Mouse (Mus musculus) heart, embryonic 15.5 days (tissue): ENCODE results near the gene Mybl2. TPM values are rescaled to one million over a fixed set of nuclear protein-coding genes. Genes with fewer than 3 reads are reported as not detected.

Experiments used
- ATAC-seq: fragments of 200-750 bp; cut with Nextera tagmentation; replicated peaks from 2 replicates; pipeline ENCODE4 v1.8.0; 2017; ENCODE audit warnings: low read depth, moderate TSS enrichment; ENCODE audit not compliant: insufficient number of reproducible peaks, insufficient read depth, low FRiP score
- H3K27ac ChIP-seq: fragments of 300-500 bp; sonication (generic); 2 replicates; pipeline ENCODE4 v1.5.1; 2015; ENCODE audit warnings: mild to moderate bottlenecking, inconsistent platforms
- H3K27me3 ChIP-seq: fragments of 300-500 bp; sonication (generic); 2 replicates; pipeline ENCODE4 v1.6.1; 2015; ENCODE audit warnings: inconsistent platforms
- H3K36me3 ChIP-seq: fragments of 300-500 bp; sonication (generic); 2 replicates; pipeline ENCODE4 v1.6.1; 2015; ENCODE audit warnings: mild to moderate bottlenecking, inconsistent platforms
- H3K4me1 ChIP-seq: fragments of 300-500 bp; sonication (generic); replicated peaks from 2 replicates; pipeline ENCODE4 v1.6.1; 2015; ENCODE audit warnings: inconsistent platforms
- H3K4me2 ChIP-seq: fragments of 300-500 bp; sonication (generic); 2 replicates; pipeline ENCODE4 v1.6.1; 2015; ENCODE audit warnings: inconsistent platforms, mild to moderate bottlenecking, moderate library complexity
- H3K4me3 ChIP-seq: fragments of 300-500 bp; sonication (generic); 2 replicates; pipeline ENCODE4 v1.5.1; 2015; ENCODE audit warnings: mild to moderate bottlenecking, inconsistent platforms
- H3K9ac ChIP-seq: fragments of 300-500 bp; sonication (generic); 2 replicates; pipeline ENCODE4 v1.6.1; 2015; ENCODE audit warnings: mild to moderate bottlenecking, inconsistent platforms
- H3K9me3 ChIP-seq: fragments of 300-500 bp; sonication (generic); replicated peaks from 2 replicates; pipeline ENCODE4 v1.6.1; 2016; ENCODE audit warnings: inconsistent platforms
- WGBS: fragments of 180-500 bp; shearing (Covaris S2); methylation state at CpG from one replicate; pipeline ENCODE4 v1.1.7; 2015; ENCODE audit warnings: mixed read lengths; 5-methylcytosine and 5-hydroxymethylcytosine counted together
- polyA plus RNA-seq: library from polyadenylated mRNA; unstranded; fragments of >200 nt; fragmentation: Nextera tagmentation; extraction: Ambion mirVana; gene quantifications from 2 replicates; pipeline ENCODE4 v1.2.1, GENCODE M21; 2015

The Mybl2 gene
- polyA plus RNA-seq = 12.0 and 16.2 TPM in 2 replicates

DNA sequence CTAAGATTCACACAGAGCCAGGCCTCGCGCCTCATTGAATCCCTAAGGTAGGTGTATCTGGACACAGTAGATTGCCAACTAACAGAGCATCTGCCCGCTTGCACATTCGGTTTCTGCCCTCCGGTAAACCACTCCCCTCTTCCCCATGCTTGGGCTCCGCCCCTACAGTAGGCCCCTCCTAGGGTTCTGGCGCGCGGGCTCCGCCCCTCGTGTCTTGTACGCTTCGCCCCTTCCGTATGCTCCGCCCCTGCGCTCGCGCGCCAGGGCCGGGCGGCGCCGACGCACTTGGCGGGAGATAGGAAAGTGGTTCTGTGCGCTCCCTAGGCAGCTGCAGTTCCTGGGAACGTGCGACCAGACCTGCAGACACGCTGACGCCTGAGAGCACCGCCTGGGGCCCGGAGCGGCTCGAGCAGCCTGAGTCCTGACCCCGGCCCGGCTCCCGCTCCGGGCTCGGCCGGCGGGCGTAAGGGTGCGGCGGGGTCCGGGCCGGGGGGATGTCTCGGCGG, at the start of gene Mybl2:
Gene Mybl2, plus strand, starts transcription at position 353 of the 506 bp plus-strand sequence.
- Histone ChIP-seq H3K4me2 (peak within 1 kb of the TSS; percentile 99), H3K27ac (peak within 1 kb of the TSS; percentile 45; the same call in 1 of the 2 replicates), H3K9me3 (no peaks in the 10 kb centered on the region), H3K36me3 (0 out of 2 replicates have a peak, but pooled peaks cover 4% of the 10 kb centered on the region), H3K27me3 (no peaks in the 10 kb centered on the region), H3K4me3 (peak within 1 kb of the TSS; percentile 68), H3K9ac (peak within 1 kb of the TSS; percentile 63), H3K4me1 (peaks cover 28% of the 10 kb centered on the region)
- ATAC-seq = peak; percentile 99
- under 1% methylated on average over 48 of the region's 48 CpGs for WGBS

DNA sequence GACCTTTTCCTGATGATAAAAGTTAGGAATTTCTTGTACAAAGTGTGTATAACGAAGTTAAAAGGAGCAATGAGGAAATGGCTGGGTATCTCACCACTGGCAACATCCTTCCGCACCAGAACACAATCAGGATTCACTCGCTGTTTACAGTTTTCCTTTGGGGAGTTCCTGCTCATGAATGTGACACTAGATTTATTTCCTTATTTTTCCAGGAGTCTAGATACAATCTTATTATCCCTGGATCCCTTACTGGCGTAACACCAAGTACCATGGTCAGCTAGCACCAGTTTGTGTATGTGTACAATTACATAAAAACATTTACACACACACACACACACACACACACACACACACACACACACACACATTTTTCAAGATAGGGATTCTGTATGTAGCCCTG, 47.2 kb upstream of the Mybl2 start:
- Histone ChIP-seq H3K9ac (no peak overlapping the region), H3K9me3 (no peaks in the 10 kb centered on the region), H3K4me1 (no peaks in the 10 kb centered on the region), H3K36me3 (no peaks in the 10 kb centered on the region), H3K4me2 (no peak overlapping the region), H3K4me3 (no peak overlapping the region), H3K27me3 (no peaks in the 10 kb centered on the region; the same call in 1 of the 2 replicates), H3K27ac (no peak overlapping the region)
- WGBS = 60% methylated on average over 4 of the region's 4 CpGs
- ATAC-seq = no peak

DNA sequence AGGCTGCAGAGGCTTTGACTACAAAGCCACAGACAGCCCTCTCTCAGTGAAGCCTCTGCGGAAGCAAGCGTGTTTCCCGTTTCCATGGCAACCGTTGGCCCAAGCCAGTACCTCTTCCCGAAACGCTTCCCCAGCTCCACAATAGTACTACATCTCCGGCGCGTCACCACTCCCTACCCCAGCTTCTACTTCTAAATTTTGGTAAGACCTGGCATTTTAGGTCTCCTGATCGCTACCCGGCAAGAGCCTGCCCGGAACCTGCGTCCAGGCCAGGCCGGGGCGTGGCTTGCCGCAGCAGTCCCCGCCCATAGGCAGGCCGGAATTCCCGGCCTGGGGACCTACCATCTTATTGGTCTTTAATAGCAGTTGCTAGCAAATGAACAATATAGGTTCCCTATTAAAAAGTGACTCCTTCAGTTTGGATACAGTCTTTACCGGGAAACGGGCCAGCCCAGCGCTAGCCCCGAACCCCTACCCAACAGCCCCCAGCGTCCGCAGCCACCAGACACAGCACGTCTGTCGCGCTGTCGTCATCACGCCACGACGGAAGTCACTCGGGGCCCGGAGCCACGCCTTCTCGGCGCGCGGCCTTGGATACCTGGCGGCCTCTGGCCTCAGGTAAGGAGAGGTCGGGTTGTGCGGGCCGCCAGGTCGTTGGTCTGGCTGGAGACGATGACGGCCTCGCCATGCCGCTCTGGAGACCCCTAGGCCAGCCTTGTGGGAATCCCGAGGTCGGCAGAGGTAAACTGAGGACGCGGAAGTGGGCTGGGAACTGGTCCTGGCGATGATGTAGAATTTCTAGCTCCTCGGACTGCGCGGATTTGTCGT, 37.4 kb upstream of the Mybl2 start, which contains the start of gene Ift52:
Gene Ift52, plus strand, starts transcription at position 439 of the 828 bp plus-strand sequence.
- H3K4me3 ChIP-seq = peak within 1 kb of the TSS; percentile 89
- no peaks in the 10 kb centered on the region; the same call in 1 of the 2 replicates for H3K27me3 ChIP-seq
- under 1% methylated on average over 57 of the region's 57 CpGs for WGBS
- peak within 1 kb of the TSS; percentile 76 for H3K9ac ChIP-seq
- no peaks in the 10 kb centered on the region for H3K36me3 ChIP-seq
- H3K4me2 ChIP-seq = peak within 1 kb of the TSS; percentile 70
- peaks cover 9% of the 10 kb centered on the region for H3K4me1 ChIP-seq
- H3K27ac ChIP-seq = peak within 1 kb of the TSS; percentile 82
- no peaks in the 10 kb centered on the region for H3K9me3 ChIP-seq
- ATAC-seq = peak; percentile 95

DNA sequence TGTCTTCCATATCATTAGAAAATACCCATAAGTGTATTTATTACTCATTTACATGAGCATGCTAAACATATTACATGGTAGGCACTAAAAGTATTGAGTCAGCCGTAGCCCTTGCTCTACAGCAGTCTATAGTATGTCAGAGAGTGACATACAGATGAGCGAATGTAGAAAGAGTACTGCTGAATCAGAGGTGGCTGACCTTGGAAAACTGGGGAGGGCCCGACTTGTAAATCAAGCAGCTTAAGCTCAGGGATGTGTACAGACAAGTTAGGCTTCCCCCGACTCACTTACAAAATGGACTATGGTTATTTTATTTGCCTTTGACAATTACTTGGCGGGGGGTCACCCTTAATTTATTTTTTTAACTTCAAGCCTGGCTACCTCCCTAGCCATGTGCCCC, 23.2 kb upstream of the Mybl2 start:
- ATAC-seq = no peak
- Histone ChIP-seq H3K36me3 (peaks cover 79% of the 10 kb centered on the region), H3K27ac (no peak overlapping the region), H3K4me1 (no peaks in the 10 kb centered on the region), H3K4me2 (no peak overlapping the region), H3K9me3 (no peaks in the 10 kb centered on the region), H3K4me3 (no peak overlapping the region), H3K27me3 (no peaks in the 10 kb centered on the region), H3K9ac (no peak overlapping the region)
- WGBS = 85% methylated on average over 5 of the region's 5 CpGs

DNA sequence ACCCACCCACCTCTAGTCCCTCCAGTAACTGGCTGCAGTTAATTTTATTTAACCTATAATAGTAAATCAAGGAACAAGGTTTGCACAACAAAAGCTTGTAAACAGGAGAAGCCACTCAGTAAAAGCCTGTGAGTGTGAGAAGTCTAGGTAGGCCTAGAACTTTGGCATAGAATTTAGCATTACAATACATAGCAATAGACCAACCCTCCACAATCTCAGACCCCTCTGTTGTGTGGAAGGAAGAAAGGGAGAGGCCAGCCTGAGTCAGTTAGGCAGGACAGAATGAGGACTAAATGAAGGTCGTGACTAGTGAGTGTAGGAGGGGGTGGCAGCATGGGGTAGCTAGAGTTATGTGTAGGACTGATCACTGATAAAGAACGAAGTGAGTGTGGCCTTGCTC, 22.7 kb upstream of the Mybl2 start:
- H3K9me3 ChIP-seq = no peaks in the 10 kb centered on the region
- WGBS = 70% methylated on average over 2 of the region's 2 CpGs
- no peak for ATAC-seq

DNA sequence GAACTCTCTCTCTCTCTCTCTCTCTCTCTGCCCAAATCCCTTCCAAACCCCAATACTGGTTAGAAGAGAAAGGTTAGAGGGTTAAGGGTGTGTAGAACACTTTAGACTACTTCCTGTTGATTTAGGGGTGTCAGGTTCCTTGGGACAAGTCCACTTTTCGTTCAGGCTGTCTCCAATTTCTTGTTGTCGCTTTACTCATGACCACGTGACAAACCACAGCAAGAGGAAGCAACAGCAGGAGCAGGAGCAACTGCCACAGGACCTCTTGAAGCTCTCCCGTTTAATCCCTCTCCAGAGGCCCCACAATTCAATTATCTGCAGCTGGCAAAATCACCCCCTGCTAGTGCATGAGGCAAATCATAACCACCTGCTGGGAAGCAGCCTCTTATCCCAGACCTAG, 21.9 kb upstream of the Mybl2 start:
- no peak overlapping the region for H3K4me3 ChIP-seq
- H3K9ac ChIP-seq = no peak overlapping the region
- H3K9me3 ChIP-seq = no peaks in the 10 kb centered on the region
- 44% methylated on average over 4 of the region's 4 CpGs for WGBS
- no peaks in the 10 kb centered on the region for H3K27me3 ChIP-seq
- no peak overlapping the region for H3K27ac ChIP-seq
- peaks cover 9% of the 10 kb centered on the region for H3K4me1 ChIP-seq
- no peak overlapping the region for H3K4me2 ChIP-seq
- no peak for ATAC-seq
- H3K36me3 ChIP-seq = peaks cover 78% of the 10 kb centered on the region

More for the DNA sequence above, 22.7 kb upstream of the Mybl2 start:
- Histone ChIP-seq H3K4me1 (peaks cover 3% of the 10 kb centered on the region; the same call in 1 of the 2 replicates), H3K27ac (no peak overlapping the region), H3K9ac (no peak overlapping the region), H3K27me3 (no peaks in the 10 kb centered on the region), H3K4me3 (no peak overlapping the region), H3K36me3 (peaks cover 77% of the 10 kb centered on the region), H3K4me2 (no peak overlapping the region)

DNA sequence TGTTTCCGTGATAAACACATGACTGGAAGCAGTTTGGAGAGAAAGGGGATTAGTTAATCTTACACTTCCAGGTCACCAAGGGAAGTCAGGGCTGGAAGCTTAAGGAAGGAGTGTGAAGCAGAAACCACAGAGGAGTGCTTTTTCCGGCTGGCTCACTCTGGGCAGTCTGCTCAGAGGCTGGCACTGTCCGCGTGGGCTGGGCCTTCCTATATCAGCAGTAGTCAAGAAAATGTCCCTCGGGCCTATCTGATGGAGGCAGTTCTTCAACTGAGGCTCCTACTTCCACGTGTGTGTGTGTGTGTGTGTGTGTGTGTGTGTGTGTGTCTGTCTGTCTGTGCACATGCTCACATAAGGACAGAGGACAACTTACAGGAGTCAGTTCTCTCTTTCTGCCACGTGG, 14.5 kb upstream of the Mybl2 start:
- Histone ChIP-seq H3K9ac (no peak overlapping the region), H3K36me3 (peaks cover 64% of the 10 kb centered on the region), H3K4me2 (no peak overlapping the region), H3K27me3 (no peaks in the 10 kb centered on the region), H3K27ac (no peak overlapping the region), H3K4me1 (peaks cover 9% of the 10 kb centered on the region), H3K4me3 (no peak overlapping the region), H3K9me3 (no peaks in the 10 kb centered on the region)
- no peak for ATAC-seq
- WGBS = 80% methylated on average over 7 of the region's 7 CpGs

DNA sequence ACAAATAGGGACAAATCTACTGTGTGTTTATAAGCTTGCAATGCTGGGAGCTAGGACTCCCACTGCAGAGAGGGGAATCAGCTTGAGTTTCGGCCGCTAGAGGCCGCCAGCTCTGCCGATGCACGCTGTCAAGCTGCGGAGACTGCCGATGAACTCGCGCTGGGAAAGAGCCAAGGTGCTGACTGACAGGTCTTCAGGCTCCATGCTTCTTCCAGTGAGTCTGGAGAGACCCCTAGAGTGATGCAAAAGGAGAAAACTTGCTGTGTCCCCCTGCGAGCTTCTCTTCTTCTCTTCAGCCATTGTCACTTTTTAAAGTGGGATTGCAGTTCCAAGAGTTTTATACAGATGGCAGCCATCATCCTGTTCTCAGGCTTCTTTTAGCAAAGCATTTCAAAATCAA, 6.4 kb upstream of the Mybl2 start:
- Histone ChIP-seq H3K9ac (no peak overlapping the region), H3K27me3 (no peaks in the 10 kb centered on the region), H3K36me3 (peaks cover 36% of the 10 kb centered on the region)

DNA sequence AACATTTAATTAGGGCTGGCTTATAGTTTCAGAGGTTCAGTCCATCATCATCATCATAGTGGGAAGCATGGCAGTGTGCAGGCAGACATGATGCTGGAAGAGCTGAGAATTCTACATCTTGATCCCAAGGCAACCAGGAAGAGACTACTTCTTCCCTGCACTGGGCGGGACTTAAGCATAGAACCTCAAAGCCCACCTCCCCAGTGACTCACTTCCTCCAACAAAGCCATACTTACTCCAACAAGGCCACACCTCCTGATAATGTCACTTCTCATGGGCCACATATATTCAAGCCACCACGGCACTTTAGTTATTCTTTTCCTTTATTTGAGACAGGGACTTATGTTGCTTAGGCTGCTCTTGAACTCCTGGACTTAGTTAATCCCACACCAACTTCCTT, 5.4 kb upstream of the Mybl2 start:
- 86% methylated on average over 2 of the region's 2 CpGs for WGBS
- peaks cover 6% of the 10 kb centered on the region for H3K4me1 ChIP-seq

More for the DNA sequence above, 6.4 kb upstream of the Mybl2 start:
- no peaks in the 10 kb centered on the region for H3K9me3 ChIP-seq
- ATAC-seq = 0 out of 2 replicates have a peak, but pooled peaks have one; percentile 31
- no peaks in the 10 kb centered on the region for H3K4me1 ChIP-seq
- H3K4me3 ChIP-seq = peak overlapping the region; percentile 35
- no peak overlapping the region for H3K27ac ChIP-seq
- 3% methylated on average over 10 of the region's 10 CpGs for WGBS
- peak overlapping the region; percentile 60 for H3K4me2 ChIP-seq

DNA sequence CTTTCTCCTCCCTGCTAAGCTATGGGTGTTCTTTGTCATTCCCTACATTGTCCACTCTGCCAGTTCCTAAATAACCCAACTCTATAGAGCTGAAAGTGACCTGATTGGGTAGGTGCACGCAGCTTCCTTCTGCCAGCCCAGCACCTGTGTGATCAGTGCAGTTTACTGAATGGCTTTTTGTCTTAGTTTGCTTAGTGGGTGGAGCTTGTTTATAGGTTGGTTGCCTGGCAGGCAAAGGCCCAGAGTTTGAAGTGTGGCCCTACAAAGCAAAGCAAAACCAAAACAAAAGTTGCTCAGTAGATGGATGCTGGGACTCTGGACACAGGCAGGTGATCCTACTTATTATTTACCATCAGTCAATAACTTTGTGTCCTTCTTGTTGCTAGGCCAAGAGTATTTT, 2.8 kb upstream of the Mybl2 start:
- Histone ChIP-seq H3K4me2 (no peak overlapping the region), H3K9ac (no peak overlapping the region), H3K27ac (no peak overlapping the region), H3K36me3 (peaks cover 12% of the 10 kb centered on the region), H3K9me3 (no peaks in the 10 kb centered on the region), H3K27me3 (no peaks in the 10 kb centered on the region), H3K4me1 (peaks cover 26% of the 10 kb centered on the region), H3K4me3 (no peak overlapping the region)
- 86% methylated on average over 1 of the region's 1 CpGs for WGBS
- no peak for ATAC-seq

More for the DNA sequence above, 5.4 kb upstream of the Mybl2 start:
- Histone ChIP-seq H3K4me2 (no peak overlapping the region), H3K4me3 (no peak overlapping the region), H3K9me3 (no peaks in the 10 kb centered on the region), H3K9ac (no peak overlapping the region), H3K27me3 (no peaks in the 10 kb centered on the region), H3K27ac (no peak overlapping the region), H3K36me3 (peaks cover 28% of the 10 kb centered on the region)
- no peak for ATAC-seq

DNA sequence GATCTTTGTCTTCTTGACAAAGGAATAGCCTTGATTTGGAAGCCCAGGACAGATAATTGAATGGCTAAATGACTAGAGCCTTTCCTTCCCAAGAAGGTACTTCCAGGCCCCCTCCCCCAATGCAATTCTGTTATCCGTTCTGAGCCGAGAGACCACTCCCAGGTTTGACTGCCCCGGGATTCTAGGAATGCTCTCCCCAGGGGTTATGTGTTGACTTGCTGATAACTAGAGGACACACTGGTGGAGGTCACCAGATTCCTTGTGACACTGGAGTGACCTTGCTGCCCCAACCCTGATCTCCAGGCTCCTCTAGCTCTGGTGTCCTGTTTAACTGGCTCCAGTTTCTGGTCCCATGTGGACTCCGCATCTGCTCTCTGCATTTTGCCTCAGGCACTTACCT, 2.4 kb upstream of the Mybl2 start:
- 35% methylated on average over 4 of the region's 4 CpGs for WGBS
- no peak for ATAC-seq
- no peak overlapping the region for H3K9ac ChIP-seq
- no peak overlapping the region for H3K4me2 ChIP-seq
- H3K4me3 ChIP-seq = no peak overlapping the region
- peaks cover 28% of the 10 kb centered on the region for H3K4me1 ChIP-seq
- H3K27ac ChIP-seq = no peak overlapping the region
- H3K36me3 ChIP-seq = peaks cover 8% of the 10 kb centered on the region
- no peaks in the 10 kb centered on the region for H3K27me3 ChIP-seq
- H3K9me3 ChIP-seq = no peaks in the 10 kb centered on the region
